Mouse (Mus musculus): ENCODE data around the gene Ccdc3. TPM values are rescaled to one million over a fixed set of nuclear protein-coding genes. Genes with fewer than 3 reads are reported as not detected.
"Not testable (repeated sequence)": the region's sequence is repeated elsewhere in the genome, so short reads cannot be mapped to it uniquely, and the experiment has no call there.

The Ccdc3 gene
- polyA plus RNA-seq (2011; ENCODE audit: insufficient read length, low read depth, missing spikeins): 3.4 and 11.5 TPM in 2 replicates

- Histone ChIP-seq H3K27ac (ENCODE audit: insufficient read depth, low read length) (no peak within 1 kb of the TSS), H3K4me3 (ENCODE audit: insufficient read depth, low read length) (peak within 1 kb of the TSS; percentile 24), H3K4me1 (ENCODE audit: control insufficient read depth, insufficient read depth, low read length) (no peaks in the 10 kb centered on the region)
- TF ChIP-seq CTCF (IDR thresholded peaks at IDR 0.05; ENCODE audit: borderline replicate concordance, insufficient read depth, low read length) (no peak), POLR2A (IDR thresholded peaks at IDR 0.05; ENCODE audit: low read depth, low read length) (no peak)
Observed at GRCm38 (mm10) chr2:5137500-5138286, at the start of gene Ccdc3. TSS of gene Ccdc3 (plus strand) at chr2:5137776.

- H3K27ac ChIP-seq (ENCODE audit: insufficient read depth, low read length); H3K4me3 ChIP-seq (ENCODE audit: insufficient read depth, low read length); H3K4me1 ChIP-seq (ENCODE audit: control insufficient read depth, insufficient read depth, low read length): not testable (repeated sequence)
Observed at GRCm38 (mm10) chr2:5090385-5090784, 47.2 kb upstream of the Ccdc3 start.

GRCm38 (mm10) chr2:5094876-5095275, 42.7 kb upstream of the Ccdc3 start:
- no peak for TF ChIP-seq CTCF (IDR thresholded peaks at IDR 0.05; ENCODE audit: borderline replicate concordance, insufficient read depth, low read length)
- TF ChIP-seq POLR2A (IDR thresholded peaks at IDR 0.05; ENCODE audit: low read depth, low read length): no peak
- 0 out of 2 replicates have a peak, but pooled peaks cover 3% of the 10 kb centered on the region for H3K4me1 ChIP-seq (ENCODE audit: control insufficient read depth, insufficient read depth, low read length)
- peak overlapping the region; percentile 93 for H3K27ac ChIP-seq (ENCODE audit: insufficient read depth, low read length)

GRCm38 (mm10) chr2:5095316-5095715, 42.3 kb upstream of the Ccdc3 start:
- Histone ChIP-seq H3K4me3 (ENCODE audit: insufficient read depth, low read length) (no peak overlapping the region), H3K4me1 (ENCODE audit: control insufficient read depth, insufficient read depth, low read length) (0 out of 2 replicates have a peak, but pooled peaks cover 3% of the 10 kb centered on the region), H3K27ac (ENCODE audit: insufficient read depth, low read length) (peak overlapping the region; percentile 93)
- no peak for TF ChIP-seq CTCF (IDR thresholded peaks at IDR 0.05; ENCODE audit: borderline replicate concordance, insufficient read depth, low read length)
- no peak for TF ChIP-seq POLR2A (IDR thresholded peaks at IDR 0.05; ENCODE audit: low read depth, low read length)

More at GRCm38 (mm10) chr2:5094876-5095275, 42.7 kb upstream of the Ccdc3 start:
- no peak overlapping the region for H3K4me3 ChIP-seq (ENCODE audit: insufficient read depth, low read length)

DNA sequence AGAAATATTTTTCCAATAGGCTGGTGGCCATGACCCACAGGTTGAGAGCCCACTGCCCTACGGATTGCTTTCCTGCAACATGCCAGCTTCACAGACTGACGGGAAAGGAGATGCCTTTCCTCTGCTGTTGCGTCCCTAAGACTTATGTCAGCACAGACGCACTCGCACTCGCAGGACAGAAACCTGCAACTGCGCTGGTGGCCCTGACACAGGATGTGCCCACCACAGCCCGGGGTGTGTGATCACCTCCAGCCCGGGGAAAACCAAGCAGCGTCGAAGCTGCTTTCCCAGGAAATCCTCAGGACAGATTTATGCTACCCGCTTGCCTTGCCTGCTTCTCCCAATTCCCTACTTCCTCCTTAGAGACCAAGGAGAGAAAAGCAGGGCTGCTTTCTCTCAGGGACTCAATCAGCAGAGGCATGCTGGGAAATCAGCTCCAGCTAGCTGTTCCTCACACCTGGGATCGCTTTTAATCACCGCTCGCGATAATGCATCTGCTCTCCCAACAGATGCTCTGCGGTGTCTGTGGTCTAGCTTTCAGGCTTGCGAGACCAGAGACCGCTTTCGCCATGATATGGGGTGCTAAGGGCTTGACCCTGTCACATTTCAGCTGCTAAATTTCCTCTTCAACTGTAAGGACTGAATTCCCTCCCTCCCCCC, 39.7 kb upstream of the Ccdc3 start:
- no peak overlapping the region for H3K4me3 ChIP-seq (ENCODE audit: insufficient read depth, low read length)

DNA sequence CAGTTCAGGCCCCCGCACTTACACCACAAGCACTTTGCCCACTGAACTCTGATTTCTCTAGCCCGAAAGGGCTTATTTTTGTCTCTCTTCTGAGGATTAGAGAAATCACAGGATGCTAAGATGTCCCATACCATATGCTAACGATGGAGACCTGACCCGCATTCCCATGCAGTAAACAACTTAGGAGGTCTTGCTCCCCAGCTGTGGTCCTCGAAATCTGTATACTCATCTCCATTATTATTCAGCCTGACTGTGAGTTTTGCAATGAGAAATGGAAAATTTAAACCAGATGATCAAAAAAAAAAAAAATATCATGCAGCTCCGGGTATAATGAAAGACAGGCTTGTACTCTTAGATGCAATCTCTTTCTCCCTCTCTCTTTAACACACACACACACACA, 38.4 kb upstream of the Ccdc3 start:
- Histone ChIP-seq H3K27ac (ENCODE audit: insufficient read depth, low read length) (no peak overlapping the region), H3K4me1 (ENCODE audit: control insufficient read depth, insufficient read depth, low read length) (0 out of 2 replicates have a peak, but pooled peaks cover 3% of the 10 kb centered on the region), H3K4me3 (ENCODE audit: insufficient read depth, low read length) (no peak overlapping the region)
- TF ChIP-seq POLR2A (IDR thresholded peaks at IDR 0.05; ENCODE audit: low read depth, low read length) (no peak), CTCF (IDR thresholded peaks at IDR 0.05; ENCODE audit: borderline replicate concordance, insufficient read depth, low read length) (no peak)

More for the DNA sequence above, 39.7 kb upstream of the Ccdc3 start:
- no peak for TF ChIP-seq CTCF (IDR thresholded peaks at IDR 0.05; ENCODE audit: borderline replicate concordance, insufficient read depth, low read length)
- TF ChIP-seq POLR2A (IDR thresholded peaks at IDR 0.05; ENCODE audit: low read depth, low read length): no peak
- Histone ChIP-seq H3K4me1 (ENCODE audit: control insufficient read depth, insufficient read depth, low read length) (0 out of 2 replicates have a peak, but pooled peaks cover 3% of the 10 kb centered on the region), H3K27ac (ENCODE audit: insufficient read depth, low read length) (no peak overlapping the region)

DNA sequence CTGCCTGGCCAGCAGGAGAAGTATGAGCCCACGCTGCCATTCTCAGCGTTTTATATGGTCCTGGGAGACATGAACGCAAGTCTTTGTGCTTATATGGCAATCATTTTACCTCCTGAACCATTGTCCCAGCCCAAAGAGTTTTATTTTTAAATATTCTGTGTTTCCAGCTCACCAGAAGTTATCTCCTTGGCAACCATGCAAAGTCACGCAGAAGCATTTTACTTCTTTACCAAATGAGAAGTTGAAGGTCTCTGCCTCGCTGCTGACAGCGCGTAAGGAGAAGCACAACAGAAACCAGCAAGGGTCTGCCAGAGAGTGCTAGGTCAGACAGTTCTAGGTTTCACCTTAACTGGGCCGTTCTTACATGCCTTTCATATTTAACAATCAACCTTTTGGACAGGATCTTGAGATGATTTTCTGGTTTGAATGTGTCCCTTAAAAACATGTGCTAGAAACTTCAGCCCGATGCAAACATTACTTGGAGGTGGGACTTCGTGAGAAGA, 35.8 kb upstream of the Ccdc3 start:
- Histone ChIP-seq H3K27ac (ENCODE audit: insufficient read depth, low read length) (no peak overlapping the region), H3K4me3 (ENCODE audit: insufficient read depth, low read length) (no peak overlapping the region), H3K4me1 (ENCODE audit: control insufficient read depth, insufficient read depth, low read length) (no peaks in the 10 kb centered on the region)
- TF ChIP-seq POLR2A (IDR thresholded peaks at IDR 0.05; ENCODE audit: low read depth, low read length) (no peak), CTCF (IDR thresholded peaks at IDR 0.05; ENCODE audit: borderline replicate concordance, insufficient read depth, low read length) (no peak)

DNA sequence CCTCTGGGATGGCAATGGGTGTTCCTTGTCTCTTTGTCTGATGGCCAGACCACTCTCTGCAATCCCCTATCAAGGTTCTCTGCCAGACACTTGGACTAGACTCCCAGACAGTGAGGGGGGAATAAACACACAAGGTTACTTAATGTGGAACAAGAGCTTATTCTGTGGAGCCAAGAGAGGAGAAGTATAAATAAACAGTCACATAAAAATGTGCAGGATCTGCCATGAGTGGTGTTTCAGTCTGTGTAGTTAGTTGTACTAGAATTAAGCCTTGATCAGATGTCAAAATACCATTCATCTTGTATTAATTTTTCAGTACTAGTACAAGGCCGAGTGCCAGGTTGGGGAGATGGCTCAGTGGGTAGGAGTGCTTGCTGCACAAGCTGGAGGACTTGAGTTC, 34.7 kb upstream of the Ccdc3 start:
- no peak overlapping the region for H3K4me3 ChIP-seq (ENCODE audit: insufficient read depth, low read length)
- H3K27ac ChIP-seq (ENCODE audit: insufficient read depth, low read length): no peak overlapping the region
- no peak for TF ChIP-seq POLR2A (IDR thresholded peaks at IDR 0.05; ENCODE audit: low read depth, low read length)
- TF ChIP-seq CTCF (IDR thresholded peaks at IDR 0.05; ENCODE audit: borderline replicate concordance, insufficient read depth, low read length): no peak
- no peaks in the 10 kb centered on the region for H3K4me1 ChIP-seq (ENCODE audit: control insufficient read depth, insufficient read depth, low read length)

GRCm38 (mm10) chr2:5112785-5113291, 24.7 kb upstream of the Ccdc3 start:
- Histone ChIP-seq H3K4me3 (ENCODE audit: insufficient read depth, low read length) (no peak overlapping the region), H3K27ac (ENCODE audit: insufficient read depth, low read length) (no peak overlapping the region), H3K4me1 (ENCODE audit: control insufficient read depth, insufficient read depth, low read length) (peaks cover 6% of the 10 kb centered on the region; the same call in 1 of the 2 replicates)
- TF ChIP-seq POLR2A (IDR thresholded peaks at IDR 0.05; ENCODE audit: low read depth, low read length) (no peak), CTCF (IDR thresholded peaks at IDR 0.05; ENCODE audit: borderline replicate concordance, insufficient read depth, low read length) (no peak)

All from embryonic fibroblast, embryonic 13.5 days (primary cell).